Mouse (Mus musculus): ENCODE data around the gene Bin2.

Bin2 gene

GRCm38 (mm10) chr15:100683041-100683440, 13.7 kb upstream of the Bin2 start:
- peak; percentile 87 for DNase-seq (ENCODE audit: extremely low read depth, low read depth)

GRCm38 (mm10) chr15:100681770-100682169, 12.4 kb upstream of the Bin2 start:
- DNase-seq (ENCODE audit: extremely low read depth, low read depth), result no peak

GRCm38 (mm10) chr15:100680381-100680780, 11.0 kb upstream of the Bin2 start:
- DNase-seq (ENCODE audit: extremely low read depth, low read depth), result no peak

- DNase-seq (ENCODE audit: extremely low read depth, low read depth), result no peak
Measured at GRCm38 (mm10) chr15:100679005-100679404, 9.7 kb upstream of the Bin2 start.

- no peak for DNase-seq (ENCODE audit: extremely low read depth, low read depth)
Measured at GRCm38 (mm10) chr15:100678581-100678980, 9.2 kb upstream of the Bin2 start.

GRCm38 (mm10) chr15:100677675-100678074, 8.3 kb upstream of the Bin2 start:
- no peak for DNase-seq (ENCODE audit: extremely low read depth, low read depth)

GRCm38 (mm10) chr15:100676521-100676920, 7.2 kb upstream of the Bin2 start:
- peak; percentile 39 for DNase-seq (ENCODE audit: extremely low read depth, low read depth)

GRCm38 (mm10) chr15:100675486-100675885, 6.1 kb upstream of the Bin2 start:
- DNase-seq (ENCODE audit: extremely low read depth, low read depth), result no peak

GRCm38 (mm10) chr15:100674566-100674965, 5.2 kb upstream of the Bin2 start:
- DNase-seq (ENCODE audit: extremely low read depth, low read depth), result no peak

- DNase-seq (ENCODE audit: extremely low read depth, low read depth), result peak; percentile 95
Measured at GRCm38 (mm10) chr15:100673585-100674391, 4.4 kb upstream of the Bin2 start.

- no peak for DNase-seq (ENCODE audit: extremely low read depth, low read depth)
Measured at GRCm38 (mm10) chr15:100670833-100671232, 1.5 kb upstream of the Bin2 start.

- no peak for DNase-seq (ENCODE audit: extremely low read depth, low read depth)
Measured at GRCm38 (mm10) chr15:100670004-100670403, 651 bp upstream of the Bin2 start.

GRCm38 (mm10) chr15:100667871-100668545, 1.3 kb downstream of the Bin2 start:
- DNase-seq (ENCODE audit: extremely low read depth, low read depth), result no peak

- no peak for DNase-seq (ENCODE audit: extremely low read depth, low read depth)
Measured at GRCm38 (mm10) chr15:100667420-100667819, 1.9 kb downstream of the Bin2 start.

- no peak for DNase-seq (ENCODE audit: extremely low read depth, low read depth)
Measured at GRCm38 (mm10) chr15:100666851-100667250, 2.5 kb downstream of the Bin2 start.

- peak; percentile 98 for DNase-seq (ENCODE audit: extremely low read depth, low read depth)
Measured at GRCm38 (mm10) chr15:100666219-100666696, 3.1 kb downstream of the Bin2 start.

GRCm38 (mm10) chr15:100665411-100666218, 3.7 kb downstream of the Bin2 start:
- no peak for DNase-seq (ENCODE audit: extremely low read depth, low read depth)

GRCm38 (mm10) chr15:100664813-100665274, 4.5 kb downstream of the Bin2 start:
- DNase-seq (ENCODE audit: extremely low read depth, low read depth), result peak; percentile 74

GRCm38 (mm10) chr15:100660805-100661204, 8.5 kb downstream of the Bin2 start:
- no peak for DNase-seq (ENCODE audit: extremely low read depth, low read depth)

GRCm38 (mm10) chr15:100660306-100660705, 9.0 kb downstream of the Bin2 start:
- no peak for DNase-seq (ENCODE audit: extremely low read depth, low read depth)

GRCm38 (mm10) chr15:100655201-100655600, 14.2 kb downstream of the Bin2 start:
- no peak for DNase-seq (ENCODE audit: extremely low read depth, low read depth)

- no peak for DNase-seq (ENCODE audit: extremely low read depth, low read depth)
Measured at GRCm38 (mm10) chr15:100654271-100654670, 15.1 kb downstream of the Bin2 start.

Data from MEL-GATA-1-ER (cell line).